Mouse (Mus musculus): ENCODE measurements around the gene Pglyrp2.

The Pglyrp2 gene

DNA sequence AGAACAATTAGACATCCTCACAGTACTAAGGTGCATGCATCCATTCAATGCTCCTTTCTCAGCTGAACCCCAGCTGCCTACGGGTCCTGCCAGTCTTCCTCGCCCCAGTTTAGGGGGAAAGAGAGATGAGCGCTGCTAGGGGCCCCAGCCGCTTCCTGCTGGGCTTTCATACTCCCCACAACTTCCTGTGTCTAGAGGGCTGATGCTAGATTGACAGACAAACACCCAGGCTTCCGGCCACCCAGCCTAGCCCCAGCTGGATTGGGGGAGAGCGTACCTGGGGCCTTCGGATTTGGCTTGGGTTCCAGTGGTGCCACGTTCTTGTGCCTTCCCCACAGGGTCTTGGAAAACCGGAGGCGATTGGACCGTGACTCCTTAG is 21.2 kb downstream of the Pglyrp2 start:
- in situ Hi-C loops (cut with MboI, MseI), result loop anchor here (5.0 kb wide), 1 partner anchor 50 kb away; the partner anchor contains the start of gene Akap8l

DNA sequence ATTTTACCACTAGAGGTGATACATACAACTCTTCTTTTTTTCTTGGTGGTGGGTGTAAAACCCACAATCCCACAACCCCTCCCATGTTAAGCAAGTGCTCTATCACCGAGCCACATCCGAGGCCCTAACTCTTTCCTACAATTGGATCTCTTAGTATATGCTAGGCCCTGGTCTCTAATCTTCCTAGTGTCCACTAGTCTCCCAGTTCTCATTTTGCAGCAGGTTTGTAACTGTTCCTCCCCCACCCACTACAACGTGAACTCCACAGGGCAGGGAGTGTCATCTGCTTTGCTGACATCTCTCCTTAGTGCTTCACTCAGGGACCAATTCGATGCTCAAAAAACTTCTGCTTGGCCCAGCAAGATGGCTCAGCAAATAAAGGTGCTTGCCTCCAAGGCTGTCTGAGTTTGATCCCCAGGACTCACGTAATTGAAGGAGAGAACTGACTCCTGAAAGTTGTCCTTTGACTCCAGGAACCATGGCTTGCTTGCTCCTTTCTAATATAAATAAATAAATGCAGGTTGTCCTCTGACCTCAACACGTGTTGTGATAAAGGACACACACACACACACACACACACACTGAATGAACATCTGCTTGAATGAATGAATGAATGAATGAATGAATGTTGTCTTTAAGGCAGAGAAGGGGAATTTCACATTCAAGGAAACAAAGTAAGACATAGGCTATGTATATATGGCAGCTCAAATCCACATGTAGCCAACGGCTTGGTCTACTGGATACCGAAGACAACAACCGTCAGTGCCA is 21.8 kb downstream of the Pglyrp2 start:
- in situ Hi-C loops (cut with MboI, MseI), result loop anchor here (5.0 kb wide), 1 partner anchor 50 kb away; the partner anchor contains the start of gene Akap8l

DNA sequence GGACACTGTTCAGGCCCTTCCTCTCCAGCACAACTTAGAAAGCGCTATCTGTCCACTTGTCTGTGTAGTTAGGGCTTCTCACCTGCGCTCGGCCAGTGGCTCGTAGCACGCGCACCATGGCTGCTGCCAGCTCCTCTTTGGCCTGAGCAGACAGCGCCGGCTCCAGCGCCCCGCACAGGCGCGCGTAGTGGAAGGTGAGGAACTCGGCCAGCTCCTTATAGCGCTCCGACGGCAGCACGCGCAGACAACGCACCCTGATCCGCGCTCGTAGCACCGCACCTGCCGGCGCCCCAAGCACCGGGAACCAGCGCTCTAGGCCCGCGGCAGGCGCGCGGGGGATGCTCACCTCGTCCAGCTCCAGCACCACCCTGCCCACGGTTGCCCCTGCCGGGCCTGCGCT is 27.7 kb downstream of the Pglyrp2 start:
- in situ Hi-C loops (cut with MboI, MseI), result no loop called here

DNA sequence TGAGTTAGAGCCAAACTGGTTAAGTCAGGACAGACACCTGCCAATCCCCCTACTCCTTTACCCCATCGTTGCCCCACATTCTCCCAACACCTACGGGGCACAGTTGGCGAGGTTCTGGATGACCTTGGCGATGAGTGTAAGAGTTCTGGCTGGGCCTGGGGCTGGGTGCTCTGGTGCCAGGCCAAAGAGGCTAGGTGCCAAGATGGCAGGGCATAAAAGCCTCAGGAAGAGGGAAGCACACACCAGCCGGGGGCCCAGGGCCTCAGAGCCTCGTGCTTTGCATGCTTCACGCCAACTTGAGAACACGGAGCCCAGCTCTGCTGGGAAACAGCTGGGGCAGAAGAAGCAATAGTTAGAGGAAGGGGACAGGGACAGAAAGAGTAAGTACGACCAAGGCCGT is 30.0 kb downstream of the Pglyrp2 start:
- in situ Hi-C loops (cut with MboI, MseI), result loop anchor here (5.0 kb wide), 1 partner anchor 33 kb away; no protein-coding TSS in a partner anchor

DNA sequence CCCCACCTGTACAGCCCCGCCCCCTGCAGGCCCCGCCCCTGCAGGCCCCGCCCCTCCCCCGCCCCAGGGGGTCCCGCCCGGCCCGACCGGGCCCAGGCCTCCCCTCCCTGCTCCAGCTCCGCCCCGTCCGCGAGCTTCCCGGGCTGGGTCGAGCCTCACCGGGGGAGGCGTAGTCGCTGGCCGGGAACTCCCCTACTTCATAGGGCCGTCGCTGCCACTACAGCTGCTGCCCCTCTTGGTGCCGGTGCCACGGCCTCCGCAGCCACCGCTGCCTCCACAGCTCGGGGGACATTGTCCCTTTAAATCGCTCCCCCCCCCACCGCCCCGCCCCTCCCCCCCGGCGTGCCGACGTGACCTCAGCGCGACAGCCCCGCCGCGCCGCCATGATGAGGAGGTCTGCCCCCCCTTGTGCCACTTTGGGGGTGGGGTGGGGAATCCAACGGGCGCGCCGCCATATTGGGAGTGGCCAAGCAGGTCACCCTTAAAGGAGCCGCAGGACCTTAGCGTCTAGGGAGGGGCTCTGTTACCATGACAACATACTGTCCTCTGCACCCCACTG is 34.8 kb downstream of the Pglyrp2 start, which contains the start of gene Wiz:
TSS of gene Wiz (minus strand) at position 339 of the 559 bp plus-strand sequence.
- in situ Hi-C loops (cut with MboI, MseI), result no loop called here

DNA sequence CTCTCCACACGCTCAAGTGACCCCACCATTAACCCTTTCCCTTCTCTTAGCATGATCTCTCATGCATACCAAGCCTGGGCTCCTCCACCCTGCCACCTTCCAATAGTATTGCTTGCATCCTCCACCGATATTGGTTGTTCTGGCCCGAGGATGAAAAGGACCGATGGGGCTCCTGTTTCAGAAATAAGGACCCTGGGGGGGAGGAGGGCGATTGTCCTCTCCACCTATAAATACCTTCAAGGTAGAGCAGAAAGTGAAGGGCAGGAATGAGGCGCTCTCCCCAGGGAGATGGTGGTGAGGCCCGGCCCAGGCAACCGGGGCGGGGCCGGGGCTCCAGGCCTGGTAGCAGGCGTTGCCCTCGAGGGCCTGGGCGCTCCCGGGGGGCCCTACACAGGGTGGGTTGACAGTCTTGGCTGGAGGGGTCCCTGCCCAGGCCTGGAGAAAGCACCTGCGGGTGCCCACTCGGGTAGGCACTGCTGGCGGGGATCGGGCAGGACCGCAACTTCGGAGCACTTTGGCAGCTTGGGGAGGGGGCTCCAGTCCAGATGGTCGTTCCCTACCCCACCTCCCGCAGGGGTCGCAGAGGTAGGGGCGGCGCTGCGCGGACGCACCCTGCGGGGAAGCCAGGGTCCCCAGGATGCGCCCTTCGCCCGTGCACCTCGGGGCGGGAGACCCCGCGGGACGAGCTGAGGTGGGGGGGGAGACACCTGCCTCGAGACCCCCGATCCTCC is 35.4 kb downstream of the Pglyrp2 start:
- in situ Hi-C loops (cut with MboI, MseI), result no loop called here

DNA sequence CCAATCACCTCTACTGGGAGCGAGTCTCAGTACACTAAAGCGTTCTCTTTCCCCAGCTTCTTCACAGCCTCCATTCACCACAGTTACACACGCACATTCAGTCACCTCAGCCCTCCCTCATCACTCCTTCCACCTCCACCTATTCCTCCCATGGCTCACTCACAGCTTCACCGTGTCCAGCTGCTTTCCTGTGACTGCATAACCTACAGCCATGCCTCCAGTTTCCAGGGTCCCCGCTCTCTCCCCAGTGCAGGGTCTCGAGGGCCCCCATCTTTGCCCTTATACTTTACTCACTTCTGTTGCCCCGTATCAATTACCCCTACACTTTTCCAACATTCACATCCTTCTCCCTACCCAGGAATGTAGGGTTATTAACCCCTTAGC is 36.0 kb downstream of the Pglyrp2 start:
- in situ Hi-C loops (cut with MboI, MseI), result no loop called here

DNA sequence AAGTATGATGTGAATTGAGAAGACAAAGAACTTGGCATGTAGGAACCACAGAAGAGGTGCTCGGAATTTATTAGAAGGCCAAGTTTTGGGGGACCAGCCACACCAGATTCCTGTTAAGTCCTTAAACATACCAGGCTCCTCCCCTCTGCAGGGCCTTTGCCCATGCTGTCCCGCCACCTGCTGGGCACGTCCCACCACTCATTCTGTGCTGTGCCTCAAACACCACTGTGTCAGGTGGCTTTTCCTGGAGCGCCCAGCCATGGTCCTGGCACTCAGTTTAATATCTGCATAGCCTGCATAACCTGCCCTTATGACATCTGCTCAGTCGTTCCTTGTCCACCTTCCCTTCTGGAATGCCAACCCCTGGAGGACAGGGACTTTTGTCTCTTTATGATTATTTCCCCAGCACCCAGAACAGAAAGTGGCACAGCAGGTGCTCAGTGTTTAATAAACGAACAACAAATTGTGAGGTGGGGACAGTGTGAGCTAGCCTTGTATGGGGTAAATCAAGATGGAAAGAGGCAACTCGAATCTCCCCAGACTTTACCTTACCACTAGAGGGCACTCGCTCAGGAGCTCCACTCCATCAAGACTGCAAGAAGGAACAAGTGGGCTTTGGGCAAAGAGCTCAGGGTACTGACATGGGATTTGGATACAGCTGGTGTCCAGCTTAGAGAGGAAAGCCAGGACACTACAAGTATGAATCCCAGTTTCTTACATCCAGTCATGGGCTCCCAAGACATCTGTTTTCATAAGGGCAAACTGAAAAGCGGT is 37.1 kb downstream of the Pglyrp2 start:
- in situ Hi-C loops (cut with MboI, MseI), result no loop called here

DNA sequence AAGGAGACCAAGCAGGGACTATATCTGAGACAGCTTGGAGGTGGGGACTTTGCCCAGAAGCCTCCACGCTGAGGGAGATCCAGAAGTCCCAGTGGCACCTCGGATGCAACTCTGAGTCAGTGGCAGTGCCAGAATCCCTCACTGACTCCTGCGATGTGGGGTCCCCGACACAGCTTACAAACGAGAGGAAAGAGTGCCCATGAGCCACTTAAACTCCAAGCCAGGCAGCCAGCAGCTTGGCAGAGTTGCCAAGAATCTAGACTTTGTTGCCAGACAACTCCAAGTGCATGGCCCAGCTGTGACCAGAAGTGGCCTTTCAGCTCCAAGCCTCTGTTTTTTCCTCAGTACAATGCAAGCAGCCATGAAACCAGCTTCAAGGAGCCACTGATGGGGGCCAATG is 40.3 kb downstream of the Pglyrp2 start:
- in situ Hi-C loops (cut with MboI, MseI), result no loop called here

DNA sequence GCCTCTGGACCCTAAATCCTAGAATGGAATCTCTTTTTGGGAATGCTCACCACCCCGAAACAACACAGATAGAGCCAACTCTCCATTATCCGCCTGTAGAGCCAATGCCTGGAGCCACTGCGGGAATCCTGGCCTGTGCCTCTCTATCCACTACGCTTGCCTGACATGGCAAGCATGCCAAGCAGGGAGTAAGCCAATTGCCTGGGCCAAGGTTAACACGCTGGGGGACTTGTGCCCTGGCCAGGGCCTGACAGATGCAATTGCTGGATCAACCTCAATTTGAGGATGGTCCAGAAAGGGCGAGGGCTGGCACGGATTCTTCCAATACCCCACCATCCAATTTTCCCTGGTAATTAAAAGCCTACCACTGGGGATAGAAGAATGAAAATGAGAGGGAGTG is 41.4 kb downstream of the Pglyrp2 start:
- in situ Hi-C loops (cut with MboI, MseI), result no loop called here

DNA sequence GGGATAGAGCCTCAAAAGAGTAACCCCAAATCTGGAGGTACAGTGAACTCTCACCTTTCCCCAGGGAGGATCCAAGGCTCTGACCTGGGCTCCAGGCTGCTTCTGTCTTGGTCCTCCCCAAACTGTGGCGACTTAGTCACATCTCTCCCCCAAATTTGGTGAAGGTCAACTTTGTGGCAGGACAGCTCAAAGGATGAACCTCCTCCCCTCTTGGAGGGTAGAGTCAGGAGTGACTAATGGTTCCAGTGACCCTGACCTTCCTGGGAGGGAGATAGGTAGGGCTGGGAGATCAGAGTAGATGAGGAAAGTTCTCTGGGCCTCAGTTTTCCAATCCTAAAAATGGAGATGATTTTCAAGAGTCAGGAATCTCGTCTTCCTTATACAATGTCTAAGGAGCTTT is 45.2 kb downstream of the Pglyrp2 start:
- in situ Hi-C loops (cut with MboI, MseI), result no loop called here

DNA sequence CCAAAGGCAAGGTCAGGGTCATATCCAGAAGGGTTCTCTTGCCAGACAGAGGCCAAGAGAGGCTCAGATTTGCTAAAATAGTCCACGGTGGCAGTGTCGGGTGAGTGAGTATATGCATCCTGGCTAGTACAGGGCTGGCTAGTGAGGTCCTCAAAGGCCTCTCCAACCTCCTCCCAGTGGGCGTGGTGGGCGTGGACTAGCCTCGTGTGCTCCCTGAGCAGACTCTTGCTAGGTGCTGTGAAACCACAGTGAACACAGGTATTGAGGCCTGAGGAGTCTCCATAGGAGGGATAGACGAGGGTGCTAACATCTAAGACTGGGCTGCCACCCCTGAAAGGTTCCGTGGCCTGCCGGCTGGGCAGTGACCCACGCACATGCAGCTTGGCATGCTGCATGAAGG is 46.8 kb downstream of the Pglyrp2 start:
- in situ Hi-C loops (cut with MboI, MseI), result no loop called here

DNA sequence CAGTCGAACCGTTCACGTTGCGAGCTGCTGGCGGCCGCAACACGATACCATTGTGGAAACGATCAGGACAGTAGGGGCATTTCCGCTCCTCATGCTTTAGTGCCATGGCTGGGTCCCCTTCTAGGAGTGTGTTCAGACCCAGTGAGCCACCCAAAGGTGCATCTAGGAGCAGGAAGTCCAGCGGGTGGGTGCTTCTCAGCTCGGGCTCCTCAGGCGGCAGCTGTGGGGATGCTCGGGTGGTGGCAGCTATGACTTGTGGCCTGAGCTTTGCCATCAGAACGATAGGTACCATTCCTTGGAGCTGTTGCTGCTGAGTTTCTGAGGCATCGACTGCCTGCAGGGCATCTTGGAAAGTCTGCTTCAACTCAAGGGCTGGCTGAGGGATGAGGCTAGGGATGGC is 47.5 kb downstream of the Pglyrp2 start:
- in situ Hi-C loops (cut with MboI, MseI), result no loop called here

DNA sequence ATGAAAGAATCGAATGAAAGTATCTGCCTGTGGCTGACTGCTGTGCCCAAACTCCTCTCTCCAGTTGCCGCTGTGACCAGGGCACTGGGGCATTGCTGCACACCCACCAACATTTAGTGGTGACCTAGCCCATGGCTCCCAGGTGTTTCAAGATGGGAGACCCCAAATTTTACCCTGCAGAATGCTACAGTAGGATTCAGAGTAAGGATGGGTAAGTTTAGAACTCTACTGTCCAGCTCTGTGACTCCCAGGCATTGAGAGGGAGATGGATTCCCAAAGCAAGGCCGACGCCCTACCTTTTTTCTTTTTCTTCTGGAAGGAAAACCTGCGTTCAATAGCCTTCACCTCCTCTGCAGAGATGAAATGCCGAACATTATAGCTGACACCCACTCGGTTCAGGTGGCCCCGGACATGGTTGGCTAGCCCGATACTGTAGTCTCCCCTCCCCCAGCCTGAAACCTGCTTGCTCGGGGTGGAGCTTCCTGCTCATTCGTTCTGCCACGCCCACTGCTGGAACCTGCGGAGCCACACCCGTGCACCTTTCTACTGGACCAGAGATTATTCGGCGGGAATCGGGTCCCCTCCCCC is 54.9 kb downstream of the Pglyrp2 start:
- in situ Hi-C loops (cut with MboI, MseI), result no loop called here

DNA sequence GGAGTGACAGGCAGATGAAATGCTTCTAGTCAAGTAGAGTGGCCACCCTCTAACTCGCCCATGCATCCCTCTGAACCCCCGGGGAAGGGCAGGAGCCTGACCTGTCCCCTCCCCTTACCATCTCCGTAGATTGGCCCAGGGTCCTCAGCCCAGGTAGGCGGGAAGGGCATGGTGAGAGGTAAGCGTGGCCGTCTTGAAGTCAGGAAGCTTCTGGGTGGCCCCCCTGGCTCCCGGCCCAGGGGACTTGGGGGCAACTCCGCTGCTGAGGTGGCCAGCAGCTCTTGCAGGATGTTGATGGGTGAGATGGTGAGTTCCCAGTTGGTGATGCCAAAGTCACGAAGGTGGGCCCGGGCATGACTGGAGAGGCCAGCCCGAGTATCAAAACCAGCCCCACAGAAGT is 56.3 kb downstream of the Pglyrp2 start:
- in situ Hi-C loops (cut with MboI, MseI), result no loop called here

DNA sequence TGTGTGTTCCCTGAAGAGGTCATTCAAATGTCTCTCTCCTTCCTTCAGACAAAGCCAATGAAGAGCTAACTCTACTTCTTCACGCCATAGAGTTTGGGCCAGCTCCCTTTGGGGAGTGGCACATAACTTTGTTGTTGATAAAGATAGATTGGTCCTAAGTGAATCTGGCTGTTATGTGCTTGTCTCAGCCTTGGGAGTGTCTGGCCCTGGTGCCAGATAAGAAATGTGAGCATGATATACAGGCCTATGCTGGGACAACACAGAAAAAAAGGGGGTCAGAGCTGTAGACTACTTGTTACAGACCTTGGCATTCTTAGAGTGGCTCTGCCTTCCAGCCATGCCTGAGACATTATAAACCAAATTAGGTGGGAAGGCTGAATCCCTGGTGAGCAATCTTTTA is 58.7 kb downstream of the Pglyrp2 start:
- in situ Hi-C loops (cut with MboI, MseI), result no loop called here

DNA sequence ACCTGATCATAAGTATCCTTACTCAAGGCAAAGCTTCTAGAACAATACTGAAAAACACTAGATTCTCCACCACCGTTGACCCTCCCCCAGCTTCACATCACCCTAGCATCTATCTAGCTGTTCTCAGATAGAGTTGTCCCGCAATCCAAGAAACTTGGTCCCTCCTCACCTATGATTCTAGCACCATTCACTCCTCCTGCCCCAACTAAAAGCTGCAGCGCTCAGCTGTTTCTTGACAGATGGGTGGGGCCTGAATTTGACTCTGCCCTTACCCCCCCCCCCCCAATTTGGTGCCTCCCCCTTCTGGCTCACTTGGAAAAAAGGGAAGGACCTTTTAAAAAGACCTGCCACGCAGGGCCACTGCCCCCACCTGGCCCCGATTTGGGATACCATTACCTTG is 59.1 kb downstream of the Pglyrp2 start:
- in situ Hi-C loops (cut with MboI, MseI), result no loop called here

DNA sequence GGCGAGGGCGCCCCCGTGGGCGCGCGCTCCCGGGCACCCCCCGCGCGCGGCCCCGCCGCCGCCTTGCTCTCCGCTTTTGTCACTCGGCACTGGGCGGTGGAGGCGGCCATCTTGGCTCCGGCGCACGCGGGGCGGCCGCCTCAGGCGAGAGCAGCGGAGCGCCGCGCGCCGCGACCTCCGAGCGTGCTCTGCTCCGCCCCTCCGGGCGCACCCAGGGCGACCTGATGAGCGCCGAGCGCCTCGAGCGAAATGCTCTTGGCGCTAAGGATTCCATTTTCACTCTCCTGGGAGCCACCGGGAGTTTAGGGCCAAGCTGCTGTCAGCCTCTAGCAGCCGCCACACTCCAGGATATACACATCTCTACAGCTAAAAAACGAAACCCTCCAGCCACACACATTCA is 59.6 kb downstream of the Pglyrp2 start:
- in situ Hi-C loops (cut with MboI, MseI), result no loop called here

DNA sequence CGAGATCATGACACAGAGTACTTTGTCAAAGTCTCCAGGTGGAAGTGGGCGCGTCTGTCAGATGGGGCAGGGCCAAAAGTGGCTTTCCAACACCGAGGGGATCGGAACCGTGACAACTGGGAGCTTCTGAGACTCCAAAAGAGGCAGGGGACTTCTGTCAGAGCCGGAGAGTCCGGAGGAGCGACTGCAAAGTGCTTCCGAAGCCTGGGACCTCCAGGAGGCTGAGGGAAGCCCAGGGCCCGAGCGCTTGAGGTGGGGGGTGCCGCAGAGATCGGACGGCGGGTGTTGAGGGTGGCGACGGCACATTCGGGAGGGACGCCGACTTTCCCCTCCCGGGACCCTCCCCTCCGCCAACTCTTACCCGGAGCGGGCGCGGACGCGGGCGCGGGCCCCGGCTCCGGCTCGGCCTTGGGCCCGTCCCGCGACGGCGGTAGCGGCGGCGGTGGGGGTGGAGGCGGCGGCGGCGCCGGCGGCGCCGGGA is 60.1 kb downstream of the Pglyrp2 start:
- in situ Hi-C loops (cut with MboI, MseI), result no loop called here

DNA sequence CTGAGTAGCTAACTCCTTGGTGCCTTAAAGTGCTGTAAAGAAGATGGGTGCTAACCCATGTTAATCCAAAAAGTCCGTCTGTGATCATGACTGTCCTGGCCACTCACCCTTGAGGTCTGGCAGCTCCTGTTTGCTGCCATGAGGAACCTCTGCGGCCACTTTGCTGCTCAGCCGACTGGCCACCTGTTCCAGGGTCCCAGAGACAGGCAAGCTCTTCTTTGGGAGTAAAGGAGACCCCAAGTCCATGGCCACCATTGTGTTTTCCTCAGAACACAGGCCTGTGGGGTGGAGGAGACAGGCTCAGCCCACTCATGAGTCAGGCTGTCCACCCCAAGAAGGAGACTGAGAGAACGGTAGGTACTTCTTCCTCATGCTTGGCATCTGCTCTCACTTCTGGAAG is 61.3 kb downstream of the Pglyrp2 start:
- in situ Hi-C loops (cut with MboI, MseI), result no loop called here

Measured in regulatory T cell (primary cell).